Mouse (Mus musculus) layer of hippocampus, adult 2 months (tissue): ENCODE results near the gene Sstr2. TPM values are rescaled to one million over a fixed set of nuclear protein-coding genes. Genes with fewer than 3 reads are reported as not detected.
"Not testable (repeated sequence)": the region's sequence is repeated elsewhere in the genome, so short reads cannot be mapped to it uniquely, and the experiment has no call there.

Experiments
- DNase-seq, 2 experiments: peaks; one replicate each; pipeline ENCODE4 v3.0.0; 2022; ENCODE audit warnings: low spot score in 2 of 2
- H3K27ac ChIP-seq: fragments of 200-600 bp; 2 replicates; pipeline ENCODE4 v1.8.1; 2022
- H3K4me3 ChIP-seq: fragments of 200-600 bp; 2 replicates; pipeline ENCODE4 v1.8.1; 2022; ENCODE audit warnings: mild to moderate bottlenecking
- CTCF ChIP-seq: fragments of 200-600 bp; conservative IDR thresholded peaks from 2 replicates; pipeline ENCODE4 v1.8.1; 2022; ENCODE audit warnings: antibody characterized with exemption, mild to moderate bottlenecking, moderate library complexity
- total RNA-seq, 2 experiments: library from RNA; stranded (reverse); gene quantifications; 2 replicates each; pipeline ENCODE4 v1.2.3; 2021

The Sstr2 gene
- total RNA-seq, 2 experiments from 2014 or later = 22.0 to 23.2 TPM

- TF ChIP-seq CTCF = no peak
- Histone ChIP-seq H3K27ac (peak overlapping the region; percentile 39; the same call in 1 of the 2 replicates), H3K4me3 (no peak overlapping the region)
- DNase-seq = no peak
These were observed 35.0 kb downstream of the Sstr2 start for GRCm38 (mm10) chr11:113654105-113654504.

- Histone ChIP-seq H3K4me3 (no peak overlapping the region), H3K27ac (peak overlapping the region; percentile 51; the same call in 1 of the 2 replicates)
- peak; percentile 48 to 54 for DNase-seq
- TF ChIP-seq CTCF = no peak
These were observed 35.6 kb downstream of the Sstr2 start for GRCm38 (mm10) chr11:113654561-113655270.

GRCm38 (mm10) chr11:113656511-113656932 lies 37.4 kb downstream of the Sstr2 start:
- peak overlapping the region; percentile 47; the same call in 1 of the 2 replicates for H3K27ac ChIP-seq
- DNase-seq = no peak
- TF ChIP-seq CTCF = no peak
- no peak overlapping the region for H3K4me3 ChIP-seq

GRCm38 (mm10) chr11:113657221-113657620 lies 38.1 kb downstream of the Sstr2 start:
- no peak overlapping the region for H3K4me3 ChIP-seq
- peak overlapping the region; percentile 47; the same call in 1 of the 2 replicates for H3K27ac ChIP-seq
- no peak for TF ChIP-seq CTCF
- DNase-seq = no peak

- no peak overlapping the region for H3K4me3 ChIP-seq
- no peak for DNase-seq
- TF ChIP-seq CTCF = no peak
- no peak overlapping the region for H3K27ac ChIP-seq
These were observed 39.2 kb downstream of the Sstr2 start for GRCm38 (mm10) chr11:113658319-113658718.

GRCm38 (mm10) chr11:113658763-113659162 lies 39.6 kb downstream of the Sstr2 start:
- Histone ChIP-seq H3K4me3 (no peak overlapping the region), H3K27ac (no peak overlapping the region)
- DNase-seq = no peak
- no peak for TF ChIP-seq CTCF

- not testable (repeated sequence) for H3K27ac ChIP-seq, DNase-seq, H3K4me3 ChIP-seq
- TF ChIP-seq CTCF = peak; percentile 58
These were observed 41.1 kb downstream of the Sstr2 start for GRCm38 (mm10) chr11:113660213-113660612.

GRCm38 (mm10) chr11:113660940-113661339 lies 41.8 kb downstream of the Sstr2 start:
- no peak overlapping the region for H3K4me3 ChIP-seq
- TF ChIP-seq CTCF = no peak
- DNase-seq = no peak
- no peak overlapping the region for H3K27ac ChIP-seq

GRCm38 (mm10) chr11:113661835-113662351 lies 42.8 kb downstream of the Sstr2 start:
- no peak for TF ChIP-seq CTCF
- Histone ChIP-seq H3K4me3 (no peak overlapping the region), H3K27ac (no peak overlapping the region)
- no peak for DNase-seq

- no peak for TF ChIP-seq CTCF
These were observed 45.1 kb downstream of the Sstr2 start for GRCm38 (mm10) chr11:113664279-113664678.

GRCm38 (mm10) chr11:113666205-113666604 lies 47.1 kb downstream of the Sstr2 start:
- Histone ChIP-seq H3K4me3 (no peak overlapping the region), H3K27ac (peak overlapping the region; percentile 57; the same call in 1 of the 2 replicates)
- no peak for TF ChIP-seq CTCF
- no peak for DNase-seq

More at GRCm38 (mm10) chr11:113664279-113664678, 45.1 kb downstream of the Sstr2 start:
- Histone ChIP-seq H3K4me3 (no peak overlapping the region), H3K27ac (no peak overlapping the region)
- no peak for DNase-seq

GRCm38 (mm10) chr11:113666648-113667047 lies 47.5 kb downstream of the Sstr2 start:
- TF ChIP-seq CTCF = no peak
- no peak for DNase-seq
- no peak overlapping the region for H3K4me3 ChIP-seq
- peak overlapping the region; percentile 57; the same call in 1 of the 2 replicates for H3K27ac ChIP-seq

- TF ChIP-seq CTCF = no peak
- Histone ChIP-seq H3K27ac (peak overlapping the region; percentile 39; the same call in 1 of the 2 replicates), H3K4me3 (no peak overlapping the region)
- DNase-seq = no peak
These were observed 48.0 kb downstream of the Sstr2 start for GRCm38 (mm10) chr11:113667122-113667521.

GRCm38 (mm10) chr11:113667704-113668103 lies 48.6 kb downstream of the Sstr2 start:
- peak overlapping the region; percentile 39; the same call in 1 of the 2 replicates for H3K27ac ChIP-seq
- no peak for DNase-seq
- H3K4me3 ChIP-seq = no peak overlapping the region
- TF ChIP-seq CTCF = no peak
